Mouse (Mus musculus): Measurements from ENCODE around the gene Gja1. TPM values are rescaled to one million over a fixed set of nuclear protein-coding genes. Genes with fewer than 3 reads are reported as not detected.

The Gja1 gene
- polyA plus RNA-seq (2012; rRNA removed): 37.4 and 48.9 TPM in 2 replicates

DNA sequence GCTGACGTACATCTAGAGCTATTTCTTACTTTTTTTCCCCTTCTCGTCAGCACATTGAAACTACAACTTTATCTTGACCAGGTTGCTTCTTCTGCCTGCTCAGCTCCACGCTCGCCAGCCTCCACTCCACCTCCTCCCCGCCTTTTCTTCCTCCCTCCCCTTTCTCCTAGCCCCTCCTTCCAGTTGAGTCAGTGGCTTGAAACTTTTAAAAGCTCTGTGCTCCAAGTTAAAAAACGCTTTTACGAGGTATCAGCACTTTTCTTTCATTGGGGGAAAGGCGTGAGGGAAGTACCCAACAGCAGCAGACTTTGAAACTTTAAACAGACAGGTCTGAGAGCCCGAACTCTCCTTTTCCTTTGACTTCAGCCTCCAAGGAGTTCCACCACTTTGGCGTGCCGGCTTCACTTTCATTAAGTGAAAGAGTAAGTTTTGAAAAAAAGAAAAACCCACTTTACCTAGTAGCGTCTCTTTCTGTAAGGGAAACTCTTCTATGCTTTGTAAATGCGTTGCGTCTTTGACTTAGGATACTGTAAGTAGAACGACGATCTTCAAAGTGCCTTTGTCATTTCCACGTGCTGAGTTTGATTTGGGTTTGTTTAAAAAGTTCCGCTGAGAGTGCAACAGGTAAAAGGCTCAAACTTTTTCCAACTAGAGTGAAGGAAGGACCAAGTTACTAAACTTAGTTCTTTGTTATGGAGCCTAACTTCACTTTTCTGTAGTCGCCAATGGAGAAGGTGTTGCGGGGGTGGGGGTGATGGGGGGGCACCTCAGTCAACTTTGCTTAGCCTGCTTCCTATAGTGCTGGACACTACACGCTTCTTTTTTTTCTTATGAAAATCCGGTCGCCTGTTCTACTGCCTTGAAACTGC lies at the start of gene Gja1:
Gene Gja1, plus strand, starts transcription at position 234 of the 869 bp plus-strand sequence.

Other genes starting within 250 kb of the Gja1 start
- gene Tbc1d32, start 148.6 kb upstream of the Gja1 start, polyA plus RNA-seq (2012; rRNA removed): 3.0 and 3.4 TPM in 2 replicates

Measured in central nervous system, embryonic 14 days (tissue).